Mouse (Mus musculus) embryonic facial prominence, embryonic 13.5 days (tissue): Measurements from ENCODE around the gene Sdcbp2. TPM values are rescaled to one million over a fixed set of nuclear protein-coding genes. Genes with fewer than 3 reads are reported as not detected.
"Not testable (repeated sequence)": the region's sequence is repeated elsewhere in the genome, so short reads cannot be mapped to it uniquely, and the experiment has no call there.

ENCODE experiments used
- ATAC-seq: fragments of 200-750 bp; cut with Nextera tagmentation; 2 replicates; pipeline ENCODE4 v1.8.0; 2017; ENCODE audit warnings: low read depth; ENCODE audit not compliant: insufficient number of reproducible peaks, insufficient read depth, low FRiP score, low TSS enrichment
- H3K27ac ChIP-seq: fragments of 300-500 bp; sonication (generic); 2 replicates; pipeline ENCODE4 v1.5.1; 2015; ENCODE audit warnings: moderate library complexity, mild to moderate bottlenecking, inconsistent platforms
- H3K27me3 ChIP-seq: fragments of 300-500 bp; sonication (generic); 2 replicates; pipeline ENCODE4 v1.6.1; 2015; ENCODE audit warnings: mild to moderate bottlenecking, inconsistent platforms
- H3K36me3 ChIP-seq: fragments of 300-500 bp; sonication (generic); 2 replicates; pipeline ENCODE4 v1.6.1; 2015; ENCODE audit warnings: mild to moderate bottlenecking, inconsistent platforms
- H3K4me1 ChIP-seq: fragments of 300-500 bp; sonication (generic); 2 replicates; pipeline ENCODE4 v1.6.1; 2015; ENCODE audit warnings: inconsistent platforms
- H3K4me2 ChIP-seq: fragments of 300-500 bp; sonication (generic); 2 replicates; pipeline ENCODE4 v1.6.1; 2015; ENCODE audit warnings: moderate library complexity, mild to moderate bottlenecking, inconsistent platforms
- H3K4me3 ChIP-seq: fragments of 300-500 bp; sonication (generic); 2 replicates; pipeline ENCODE4 v1.5.1; 2015; ENCODE audit warnings: mild to moderate bottlenecking, inconsistent platforms
- H3K9ac ChIP-seq: fragments of 300-500 bp; sonication (generic); 2 replicates; pipeline ENCODE4 v1.6.1; 2015; ENCODE audit warnings: mild to moderate bottlenecking, inconsistent platforms
- H3K9me3 ChIP-seq: fragments of 300-500 bp; sonication (generic); 2 replicates; pipeline ENCODE4 v1.6.1; 2016; ENCODE audit warnings: inconsistent platforms
- WGBS: fragments of 180-500 bp; shearing (Covaris S2); methylation state at CpG from one replicate; pipeline ENCODE4 v1.1.7; 2015; ENCODE audit warnings: mixed read lengths; 5-methylcytosine and 5-hydroxymethylcytosine counted together
- polyA plus RNA-seq: library from polyadenylated mRNA; unstranded; fragments of >200 nt; fragmentation: Nextera tagmentation; extraction: Ambion mirVana; gene quantifications from 2 replicates; pipeline ENCODE4 v1.2.1, GENCODE M21; 2015

Gene Sdcbp2
- polyA plus RNA-seq, 1 experiment from 2014 or later, result 1.2 TPM

DNA sequence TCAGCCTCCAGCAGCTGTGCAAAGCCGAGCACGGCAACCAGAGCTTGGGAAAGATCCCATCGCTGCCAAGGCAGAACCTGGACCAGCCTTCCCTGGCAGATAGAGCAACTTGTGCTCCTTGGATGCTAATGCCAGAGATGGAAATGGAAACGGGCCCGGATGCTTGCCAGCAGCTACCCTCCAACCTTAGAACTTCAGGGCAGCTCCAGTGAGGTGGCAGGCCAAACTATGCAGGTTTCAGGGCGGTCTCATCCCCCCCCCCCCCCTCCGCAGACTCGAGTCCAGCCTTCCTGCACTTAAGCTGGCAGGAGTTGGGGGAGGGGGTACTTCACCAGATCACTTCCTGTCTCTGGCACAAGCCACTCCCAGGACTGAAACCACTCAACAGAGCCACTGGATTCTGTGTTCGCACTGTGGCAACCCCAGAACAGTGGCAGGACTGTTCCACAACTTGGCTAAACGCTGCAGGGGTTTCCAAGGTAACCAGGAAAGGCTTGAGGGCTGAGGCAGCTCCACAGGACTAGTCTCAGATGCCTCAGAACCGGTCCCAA lies 33.1 kb downstream of the Sdcbp2 start:
- peak overlapping the region; percentile 26; the same call in 1 of the 2 replicates for H3K4me2 ChIP-seq

DNA sequence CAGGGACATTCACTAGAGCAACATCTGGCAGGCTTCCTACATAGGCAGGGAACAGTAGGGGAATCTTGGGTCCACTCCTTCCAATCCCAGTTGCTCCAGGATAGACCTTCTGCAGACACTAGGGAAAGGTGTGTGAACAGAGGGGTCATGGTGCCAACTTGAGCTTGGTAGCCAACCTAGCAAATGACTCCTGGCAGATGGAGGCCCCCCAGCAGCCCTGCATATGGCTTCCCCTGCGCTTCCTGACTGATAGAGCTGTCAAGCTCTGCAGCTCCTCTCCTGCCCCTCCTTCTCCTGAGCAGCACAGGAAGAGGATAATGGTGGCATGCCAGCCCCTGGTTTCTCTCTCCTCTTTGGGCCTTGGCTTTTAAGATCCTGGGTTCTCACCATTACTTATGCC lies 36.0 kb downstream of the Sdcbp2 start:
- 69% methylated on average over 1 of the region's 1 CpGs for WGBS
- H3K36me3 ChIP-seq, result no peaks in the 10 kb centered on the region
- no peak overlapping the region for H3K9ac ChIP-seq
- no peak overlapping the region for H3K4me3 ChIP-seq
- no peak overlapping the region for H3K4me2 ChIP-seq
- H3K27me3 ChIP-seq, result 0 out of 2 replicates have a peak, but pooled peaks cover 2% of the 10 kb centered on the region
- H3K9me3 ChIP-seq, result no peaks in the 10 kb centered on the region
- no peak overlapping the region for H3K27ac ChIP-seq
- ATAC-seq, result no peak
- peaks cover 17% of the 10 kb centered on the region for H3K4me1 ChIP-seq

More for the DNA sequence above, 33.1 kb downstream of the Sdcbp2 start:
- Histone ChIP-seq H3K27me3 (0 out of 2 replicates have a peak, but pooled peaks cover 2% of the 10 kb centered on the region), H3K4me3 (no peak overlapping the region), H3K9me3 (no peaks in the 10 kb centered on the region), H3K36me3 (no peaks in the 10 kb centered on the region), H3K9ac (peak overlapping the region; percentile 44; the same call in 1 of the 2 replicates), H3K4me1 (peaks cover 17% of the 10 kb centered on the region), H3K27ac (peak overlapping the region; percentile 39)
- ATAC-seq, result peak; percentile 53; the same call in 1 of the 2 replicates
- WGBS, result 39% methylated on average over 11 of the region's 11 CpGs

GRCm38 (mm10) chr2:151609974-151610373 lies 37.6 kb downstream of the Sdcbp2 start:
- 0 out of 2 replicates have a peak, but pooled peaks cover 2% of the 10 kb centered on the region for H3K27me3 ChIP-seq
- H3K36me3 ChIP-seq, result no peaks in the 10 kb centered on the region
- no peak overlapping the region for H3K27ac ChIP-seq
- H3K4me1 ChIP-seq, result peaks cover 16% of the 10 kb centered on the region
- H3K9ac ChIP-seq, result no peak overlapping the region
- H3K9me3 ChIP-seq, result no peaks in the 10 kb centered on the region
- ATAC-seq, result no peak
- no peak overlapping the region for H3K4me2 ChIP-seq
- no peak overlapping the region for H3K4me3 ChIP-seq
- WGBS, result 32% methylated on average over 3 of the region's 3 CpGs

- 83% methylated on average over 8 of the region's 8 CpGs for WGBS
- not testable (repeated sequence) for ATAC-seq, H3K4me1 ChIP-seq, H3K36me3 ChIP-seq, H3K9me3 ChIP-seq, H3K9ac ChIP-seq, H3K4me2 ChIP-seq, H3K27me3 ChIP-seq, H3K4me3 ChIP-seq, H3K27ac ChIP-seq
Observed at GRCm38 (mm10) chr2:151615779-151616178, 43.4 kb downstream of the Sdcbp2 start.

DNA sequence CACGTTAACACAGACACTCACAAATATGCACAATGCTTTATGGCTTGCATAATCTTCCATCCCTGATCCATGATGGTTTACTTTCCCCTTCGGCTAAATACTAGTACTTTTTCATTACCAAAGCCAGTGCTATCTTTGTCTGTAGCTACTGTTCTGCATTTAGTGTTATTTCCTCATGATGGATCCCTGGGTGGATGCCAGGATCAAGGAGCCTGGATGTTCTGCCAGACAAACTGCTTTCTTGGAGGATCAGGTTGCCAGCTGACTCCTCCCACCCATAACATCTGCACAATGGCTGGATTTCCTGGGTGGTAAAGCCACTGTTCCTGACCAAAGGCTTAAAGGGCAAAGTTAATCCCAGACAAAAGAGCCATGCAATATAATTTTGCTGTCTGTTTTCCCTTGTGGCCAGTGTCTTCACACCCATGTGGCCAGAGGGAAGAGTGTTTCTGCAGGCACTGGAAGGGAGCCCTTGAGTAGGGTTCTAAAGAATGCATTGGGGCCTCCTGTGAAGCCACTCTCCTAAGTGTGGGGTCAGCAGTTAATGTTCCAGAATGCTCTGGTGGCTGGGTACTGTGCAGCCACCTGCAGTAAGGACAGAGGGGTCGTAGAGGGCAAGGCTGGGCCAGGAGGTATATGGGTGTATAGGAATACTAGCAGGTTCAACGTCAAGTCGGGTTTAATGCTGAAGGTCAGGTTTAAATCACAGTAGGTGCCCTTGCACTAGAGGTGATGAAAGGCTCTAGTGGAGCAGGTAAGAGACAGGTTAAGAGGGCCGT lies 44.3 kb downstream of the Sdcbp2 start:
- no peak overlapping the region for H3K27ac ChIP-seq
- no peaks in the 10 kb centered on the region for H3K36me3 ChIP-seq
- H3K4me1 ChIP-seq, result 0 out of 2 replicates have a peak, but pooled peaks cover 5% of the 10 kb centered on the region
- H3K4me2 ChIP-seq, result no peak overlapping the region
- H3K4me3 ChIP-seq, result no peak overlapping the region
- H3K9me3 ChIP-seq, result no peaks in the 10 kb centered on the region
- 68% methylated on average over 6 of the region's 6 CpGs for WGBS
- no peak for ATAC-seq
- H3K9ac ChIP-seq, result no peak overlapping the region
- H3K27me3 ChIP-seq, result no peaks in the 10 kb centered on the region

DNA sequence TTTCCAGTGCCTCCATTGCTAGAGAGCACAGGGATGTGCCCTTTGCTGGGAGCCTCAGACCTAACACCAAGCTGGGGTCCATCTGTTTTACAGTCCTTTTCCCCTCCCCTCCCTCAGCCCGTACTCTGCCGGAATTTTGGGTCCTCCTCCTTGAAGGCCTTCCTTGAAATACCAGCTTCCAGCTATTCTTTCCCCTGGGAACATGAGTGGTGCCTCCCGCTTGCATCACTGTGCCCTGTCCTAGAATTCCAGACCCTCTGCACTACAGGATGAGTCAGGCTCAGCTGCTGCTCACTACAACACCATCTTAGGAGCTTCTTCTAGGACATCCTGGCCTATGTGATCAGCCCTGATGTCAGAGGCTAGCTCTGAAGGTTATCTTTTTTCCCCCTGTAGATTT lies 51.4 kb downstream of the Sdcbp2 start:
- no peak overlapping the region for H3K27ac ChIP-seq
- H3K9me3 ChIP-seq, result no peaks in the 10 kb centered on the region
- no peak for ATAC-seq
- H3K27me3 ChIP-seq, result no peaks in the 10 kb centered on the region; the same call in 1 of the 2 replicates
- no peaks in the 10 kb centered on the region for H3K4me1 ChIP-seq
- H3K4me3 ChIP-seq, result no peak overlapping the region
- H3K4me2 ChIP-seq, result no peak overlapping the region
- no peaks in the 10 kb centered on the region for H3K36me3 ChIP-seq
- 65% methylated on average over 3 of the region's 3 CpGs for WGBS
- no peak overlapping the region for H3K9ac ChIP-seq

GRCm38 (mm10) chr2:151626296-151626695 lies 53.9 kb downstream of the Sdcbp2 start:
- Histone ChIP-seq H3K27me3 (peaks cover 24% of the 10 kb centered on the region), H3K27ac (no peak overlapping the region), H3K9me3 (no peaks in the 10 kb centered on the region), H3K36me3 (no peaks in the 10 kb centered on the region), H3K4me3 (no peak overlapping the region), H3K4me2 (no peak overlapping the region), H3K4me1 (no peaks in the 10 kb centered on the region; the same call in 1 of the 2 replicates), H3K9ac (no peak overlapping the region)
- 87% methylated on average over 7 of the region's 7 CpGs for WGBS
- ATAC-seq, result no peak

DNA sequence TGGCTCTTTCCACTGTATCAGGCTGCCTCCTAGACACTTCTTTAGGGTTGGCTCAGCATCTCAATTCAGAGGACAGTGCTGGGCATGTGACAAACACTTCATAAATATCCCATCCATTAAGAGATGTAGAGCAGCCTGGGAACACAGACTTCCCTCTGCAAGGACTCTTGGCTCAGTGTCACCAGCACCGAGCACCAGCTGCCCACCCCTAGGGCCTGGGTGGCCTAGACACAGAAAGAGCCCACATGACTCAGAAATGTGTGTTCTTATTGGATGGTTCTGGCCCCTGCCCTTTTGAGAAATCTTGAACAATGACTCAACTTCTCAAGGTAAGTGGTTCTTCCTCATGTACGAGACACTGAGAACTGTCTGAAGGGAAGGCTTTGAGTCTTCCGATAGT lies 55.6 kb downstream of the Sdcbp2 start:
- H3K4me2 ChIP-seq, result no peak overlapping the region
- no peak for ATAC-seq

DNA sequence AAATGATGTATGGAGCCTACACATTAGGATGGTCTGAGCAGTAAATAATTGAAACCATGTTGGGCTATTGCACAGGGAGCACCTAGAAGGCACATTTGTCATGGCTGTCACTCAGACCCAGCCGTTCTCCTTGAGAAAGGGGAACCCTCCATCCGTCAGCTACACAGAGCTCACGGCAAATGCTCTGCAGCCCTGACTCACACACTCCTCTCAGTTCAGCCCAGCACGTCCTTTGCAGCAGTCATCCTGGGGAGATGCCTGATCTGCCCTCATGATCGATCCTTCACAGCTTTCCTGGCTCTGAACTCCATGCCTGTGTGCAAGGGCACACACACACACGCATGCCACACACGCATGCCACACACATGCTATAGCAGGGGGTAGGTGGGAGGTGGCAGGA lies 56.9 kb downstream of the Sdcbp2 start:
- 54% methylated on average over 7 of the region's 7 CpGs for WGBS
- ATAC-seq, result no peak
- Histone ChIP-seq H3K36me3 (no peaks in the 10 kb centered on the region), H3K9ac (no peak overlapping the region), H3K9me3 (no peaks in the 10 kb centered on the region), H3K27me3 (peaks cover 54% of the 10 kb centered on the region), H3K27ac (no peak overlapping the region), H3K4me3 (no peak overlapping the region), H3K4me2 (no peak overlapping the region), H3K4me1 (peaks cover 14% of the 10 kb centered on the region)

More for the DNA sequence above, 55.6 kb downstream of the Sdcbp2 start:
- Histone ChIP-seq H3K36me3 (no peaks in the 10 kb centered on the region), H3K27ac (no peak overlapping the region), H3K9ac (no peak overlapping the region), H3K4me1 (peaks cover 14% of the 10 kb centered on the region), H3K9me3 (no peaks in the 10 kb centered on the region), H3K4me3 (no peak overlapping the region), H3K27me3 (peaks cover 41% of the 10 kb centered on the region)
- WGBS, result 83% methylated on average over 3 of the region's 3 CpGs

GRCm38 (mm10) chr2:151631406-151632158 lies 59.2 kb downstream of the Sdcbp2 start:
- peaks cover 54% of the 10 kb centered on the region for H3K27me3 ChIP-seq
- peaks cover 14% of the 10 kb centered on the region for H3K4me1 ChIP-seq
- peak overlapping the region; percentile 75 for H3K9ac ChIP-seq
- H3K4me2 ChIP-seq, result peak overlapping the region; percentile 100
- H3K36me3 ChIP-seq, result no peaks in the 10 kb centered on the region
- WGBS, result 2% methylated on average over 22 of the region's 22 CpGs
- H3K9me3 ChIP-seq, result no peaks in the 10 kb centered on the region
- peak overlapping the region; percentile 66 for H3K4me3 ChIP-seq
- ATAC-seq, result no peak
- H3K27ac ChIP-seq, result no peak overlapping the region

DNA sequence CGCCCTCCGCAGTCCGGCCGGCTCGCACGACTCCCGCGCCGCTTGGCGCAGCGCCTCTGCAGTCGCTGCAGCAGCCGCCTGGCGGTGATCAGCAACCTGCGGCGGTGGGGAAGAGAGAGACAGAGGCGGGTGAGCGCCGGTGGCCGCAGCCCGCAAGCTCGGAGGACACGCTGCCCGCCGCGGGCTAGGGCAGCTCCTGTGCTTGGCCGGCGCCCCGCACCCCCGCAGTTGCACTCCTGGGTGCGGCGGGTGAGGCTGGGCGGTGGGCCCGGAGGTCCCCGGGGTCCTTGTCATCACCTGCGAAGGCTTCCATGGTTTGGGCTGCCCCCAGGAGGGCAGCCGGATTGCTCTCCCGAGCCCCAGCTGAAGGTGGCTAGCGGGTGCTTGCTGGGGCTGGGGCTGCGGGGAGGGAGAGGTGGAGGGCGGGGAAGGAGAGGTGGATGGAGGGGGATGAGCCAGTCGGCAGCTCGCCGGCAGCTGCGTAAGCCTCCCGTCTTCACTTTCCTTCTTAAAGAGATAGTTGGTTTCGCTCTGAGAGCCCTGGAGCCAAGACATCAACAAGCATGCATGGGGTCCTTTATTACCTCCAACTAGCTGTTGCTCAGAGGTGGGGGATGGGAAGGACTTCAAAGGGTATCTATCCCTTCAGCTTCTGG lies 59.9 kb downstream of the Sdcbp2 start, which contains the start of gene Snph:
Snph (minus strand) TSS at position 435 of the 656 bp plus-strand sequence.
- Histone ChIP-seq H3K4me2 (peak within 1 kb of the TSS; percentile 100), H3K27me3 (peaks cover 54% of the 10 kb centered on the region), H3K9ac (peak within 1 kb of the TSS; percentile 75), H3K4me1 (peaks cover 14% of the 10 kb centered on the region), H3K4me3 (peak within 1 kb of the TSS; percentile 66), H3K9me3 (no peaks in the 10 kb centered on the region), H3K27ac (no peak within 1 kb of the TSS), H3K36me3 (no peaks in the 10 kb centered on the region)
- 0% methylated on average over 47 of the region's 47 CpGs for WGBS
- peak; percentile 29; the same call in 1 of the 2 replicates for ATAC-seq
